Mouse (Mus musculus) ES-Bruce4 (cell line): ENCODE data around the gene Pakap.

Experiments
- CTCF ChIP-seq: IDR thresholded peaks from one replicate; pipeline ENCODE4 v1.8.1; 2011; ENCODE audit warnings: low read depth, low read length
- POLR2A ChIP-seq: IDR thresholded peaks from one replicate; pipeline ENCODE4 v1.8.1; 2011; ENCODE audit warnings: low read length; ENCODE audit not compliant: insufficient read depth

- TF ChIP-seq CTCF (no peak), POLR2A (no peak)
Measured at GRCm38 (mm10) chr4:57618743-57619142, 50.8 kb downstream of the Pakap start.
